Mouse (Mus musculus) CH12.LX (cell line): ENCODE measurements at regions not wholly inside any gene's neighbourhood (a gene's known extent, or its start where the extent isn't known, plus 50 kb on each side); places are given as distances from the start of the nearest gene placed in this dataset.
A peak's percentile ranks its signal among the peaks of the same experiment; 100 is the strongest.

Experiments
- EP300 ChIP-seq: IDR thresholded peaks from 2 replicates; pipeline ENCODE4 v1.6.1; 2011; ENCODE audit warnings: low read length, improper control_type of control experiment
- NELFE ChIP-seq: IDR thresholded peaks from 2 replicates; pipeline ENCODE4 v1.6.1; 2011; ENCODE audit warnings: low read depth, low read length, improper control_type of control experiment
- SMC3 ChIP-seq: IDR thresholded peaks from 2 replicates; pipeline ENCODE4 v1.6.1; 2011; ENCODE audit warnings: low read depth, low read length, improper control_type of control experiment
- ZNF384 ChIP-seq: IDR thresholded peaks from 2 replicates; pipeline ENCODE4 v1.6.1; 2012; ENCODE audit warnings: low read depth, low read length, improper control_type of control experiment, inconsistent platforms

DNA sequence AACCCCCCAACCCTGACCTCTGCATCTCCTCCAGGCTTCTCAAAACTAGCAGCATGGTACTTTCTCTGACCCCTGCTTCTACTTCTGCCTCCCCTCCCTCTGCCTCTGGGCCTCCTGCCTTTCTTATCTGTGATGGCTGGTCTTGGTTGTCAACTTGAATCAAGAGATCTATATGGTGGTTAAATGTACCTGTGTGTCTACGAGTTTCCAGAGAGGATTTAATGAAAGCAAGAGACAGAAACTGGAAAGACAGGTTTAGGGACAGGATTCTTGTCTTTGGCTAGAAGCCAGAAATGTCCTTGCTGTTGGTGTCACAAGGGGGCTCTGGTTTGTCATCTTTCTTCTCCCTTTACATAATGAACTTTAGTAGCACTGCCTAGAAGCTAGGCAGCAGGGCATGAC lies 180.9 kb downstream of the Gm19410 start:
- TF ChIP-seq ZNF384 (no peak), SMC3 (peak; percentile 57), NELFE (no peak), EP300 (no peak)
